Mouse (Mus musculus) embryo, embryonic 9.5 days (tissue): ENCODE data around the gene Scimp.

Source experiments
- DNase-seq: peaks from one replicate; pipeline ENCODE4 v3.0.0-alpha.2; 2017; ENCODE audit errors: extremely low spot score

Gene Scimp

DNA sequence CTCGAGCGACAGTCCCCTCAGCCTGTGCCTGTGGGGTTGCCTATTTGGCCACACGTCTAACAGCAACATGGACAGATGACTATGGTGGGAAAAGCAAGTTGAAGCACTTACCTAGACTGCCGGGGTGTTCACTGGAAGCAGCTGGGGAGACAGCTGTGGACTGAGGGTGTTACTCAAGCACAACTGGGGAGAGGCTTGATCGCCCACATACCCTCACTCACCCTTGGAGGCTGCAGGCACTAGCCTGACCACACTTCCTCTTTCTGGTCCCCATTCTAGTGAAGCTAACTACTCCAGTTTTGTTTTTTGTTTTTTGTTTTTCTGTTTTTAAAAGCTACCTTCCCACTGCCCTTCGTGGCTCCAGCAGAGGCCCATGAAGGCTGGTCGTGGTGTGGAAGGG, at the start of gene Scimp:
Scimp (minus strand) TSS at position 222 of the 400 bp plus-strand sequence.
- no peak for DNase-seq

DNA sequence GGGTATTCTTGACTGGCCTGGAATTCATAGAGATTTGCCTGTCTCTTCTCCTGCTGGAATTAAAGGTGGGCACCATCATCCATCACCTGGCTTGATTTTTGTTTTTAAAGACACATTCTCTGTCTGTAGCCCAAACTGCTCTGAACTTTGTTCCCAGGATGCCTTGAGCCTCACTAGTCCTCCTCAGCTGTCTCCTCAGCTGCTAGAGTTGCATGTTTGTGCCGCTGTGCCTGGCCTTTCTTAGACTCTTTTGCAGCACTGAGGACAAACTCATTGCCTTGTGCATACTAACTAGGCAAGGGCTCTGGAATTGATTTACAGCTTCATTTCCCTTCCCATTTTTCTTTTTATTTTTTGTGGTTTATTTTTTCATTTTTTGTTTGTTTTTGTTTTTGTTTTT, 48.0 kb upstream of the Scimp start:
- DNase-seq, result no peak

GRCm38 (mm10) chr11:70846029-70846428, 33.6 kb upstream of the Scimp start:
- no peak for DNase-seq

DNA sequence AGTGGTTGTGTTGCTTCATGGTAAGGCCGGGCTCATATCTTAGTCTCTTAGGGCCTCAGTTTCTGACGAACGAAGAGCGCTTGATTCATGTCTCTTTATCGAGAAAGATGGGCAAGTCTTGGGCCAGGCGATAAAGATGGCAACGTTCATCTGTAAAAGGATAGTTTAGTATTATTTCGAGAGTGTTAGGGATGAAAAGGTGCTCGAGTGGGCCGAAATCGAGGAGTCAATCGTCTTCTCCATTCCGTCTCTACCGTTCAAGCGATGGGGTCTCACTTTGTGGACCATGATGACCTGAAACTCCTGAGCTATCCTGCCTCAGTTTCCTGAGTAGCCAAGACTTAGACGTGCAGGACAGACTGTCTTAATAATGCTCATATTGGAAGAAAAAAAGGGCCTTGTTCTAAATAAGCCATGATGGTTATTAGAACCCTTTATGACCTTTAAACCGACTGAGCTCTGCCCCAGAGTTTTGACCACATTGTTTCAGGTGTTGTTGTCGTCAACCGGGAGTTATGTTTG, 33.1 kb upstream of the Scimp start:
- no peak for DNase-seq

DNA sequence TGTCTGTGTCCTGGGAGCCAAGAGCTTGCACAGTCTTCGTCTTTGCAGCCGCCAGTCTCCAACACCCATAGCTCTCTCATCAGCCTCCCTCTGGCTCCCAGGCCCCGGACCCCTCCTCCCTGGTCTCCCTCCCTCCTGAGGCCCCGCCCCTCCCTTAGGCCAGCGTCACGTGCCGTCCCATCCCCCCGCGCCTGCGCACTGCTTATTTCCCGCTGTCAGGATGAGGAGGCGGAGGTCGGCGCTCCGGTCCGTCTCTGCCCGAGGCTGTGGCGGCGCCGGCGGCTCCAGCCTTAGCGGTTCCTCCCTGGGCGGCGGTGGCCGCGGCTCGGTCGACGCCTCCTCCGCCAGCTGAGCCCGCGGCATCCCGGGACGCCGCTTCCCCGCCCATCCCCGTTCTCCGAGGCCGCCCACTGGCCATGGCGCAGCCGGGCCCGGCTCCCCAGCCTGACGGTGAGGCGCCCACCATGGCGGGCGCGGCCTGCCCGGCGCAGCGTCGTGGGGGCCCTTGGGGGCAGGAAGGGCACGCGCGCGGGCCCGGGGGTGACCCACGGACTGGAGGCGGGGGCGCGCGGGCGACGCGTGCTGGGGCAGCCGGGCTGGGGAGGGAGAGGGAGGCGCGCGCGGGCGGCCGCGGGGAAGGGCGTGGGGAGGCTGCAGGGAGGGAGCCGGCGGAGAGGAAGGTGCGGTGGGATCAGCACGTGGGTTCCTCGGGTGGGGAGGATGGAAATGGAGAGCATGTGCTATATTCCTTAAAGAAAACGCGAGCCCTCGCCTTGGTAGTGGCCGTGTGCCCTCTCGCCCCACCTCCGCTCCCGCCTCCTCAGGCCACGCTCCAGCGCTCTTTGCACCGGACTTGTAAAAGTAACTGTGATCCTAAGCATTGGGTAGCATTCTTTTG, 32.4 kb upstream of the Scimp start, which contains the start of gene Rabep1:
Rabep1 (plus strand) TSS at position 220 of the 898 bp plus-strand sequence.
- DNase-seq, result peak; percentile 99

- no peak for DNase-seq
These were observed 31.5 kb upstream of the Scimp start for GRCm38 (mm10) chr11:70843701-70844551.

GRCm38 (mm10) chr11:70842983-70843382, 30.6 kb upstream of the Scimp start:
- DNase-seq, result no peak

DNA sequence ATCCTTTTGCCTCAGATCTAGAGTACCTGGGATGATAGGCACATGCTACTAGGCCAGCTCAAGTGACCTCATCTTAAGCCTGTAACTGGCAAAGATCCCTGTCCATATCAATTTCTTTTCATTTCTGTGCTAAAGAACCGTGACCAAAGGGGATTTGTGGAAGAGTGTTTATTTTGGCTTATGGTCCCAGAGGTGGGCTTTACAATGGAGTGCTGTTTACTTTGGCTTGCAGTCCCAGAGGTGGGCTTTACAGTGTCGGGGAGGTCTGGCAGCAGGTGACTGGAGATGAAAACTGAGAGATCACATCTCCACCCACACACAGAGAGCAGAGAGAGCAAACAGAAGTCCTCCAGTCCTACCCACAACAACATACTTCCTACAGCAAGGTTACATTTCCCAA, 26.2 kb upstream of the Scimp start:
- DNase-seq, result no peak

GRCm38 (mm10) chr11:70837031-70837430, 24.6 kb upstream of the Scimp start:
- DNase-seq, result no peak

DNA sequence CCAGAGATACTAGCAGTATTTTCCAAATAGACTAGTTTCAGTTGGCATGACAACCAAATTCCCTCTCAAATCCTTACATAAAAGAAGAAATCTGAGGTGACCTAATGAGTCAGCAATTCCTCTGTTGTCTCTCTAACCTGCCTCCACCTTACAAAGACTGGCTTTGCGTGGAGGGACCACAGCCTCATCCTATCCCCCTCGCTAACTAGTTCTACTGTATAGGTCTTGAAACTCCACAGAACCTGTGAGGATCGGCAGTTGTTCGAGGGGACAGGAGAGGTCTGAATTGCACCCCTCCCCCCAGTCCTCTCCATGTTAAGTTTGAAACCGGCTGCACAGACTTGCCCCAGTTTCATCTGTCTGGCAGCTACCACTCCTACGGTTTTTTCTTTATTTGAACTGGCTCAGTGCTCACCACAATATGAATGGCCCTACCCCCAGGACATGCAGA, 23.0 kb upstream of the Scimp start:
- DNase-seq, result no peak

DNA sequence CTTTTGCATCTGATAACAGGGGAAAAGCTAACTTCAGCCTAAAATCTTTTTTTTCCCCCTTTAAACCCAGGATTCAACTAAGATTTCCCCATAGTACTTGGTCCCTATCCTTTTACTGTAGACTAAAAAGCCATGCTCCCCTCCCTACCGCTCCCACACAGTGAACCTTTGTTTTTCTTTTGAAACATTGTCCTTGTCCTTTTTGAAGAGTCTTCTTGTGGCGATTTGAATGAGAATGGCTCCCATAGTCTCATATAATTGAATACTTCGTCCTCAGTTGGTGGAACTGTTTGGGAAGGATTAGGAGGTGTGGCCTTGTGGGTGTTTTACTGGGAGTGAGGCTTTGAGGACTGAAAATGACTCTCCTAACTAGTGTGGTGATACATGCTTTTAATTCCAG, 21.4 kb upstream of the Scimp start:
- no peak for DNase-seq

- no peak for DNase-seq
These were observed 21.0 kb upstream of the Scimp start for GRCm38 (mm10) chr11:70833408-70833807.

GRCm38 (mm10) chr11:70831201-70831600, 18.8 kb upstream of the Scimp start:
- DNase-seq, result no peak

DNA sequence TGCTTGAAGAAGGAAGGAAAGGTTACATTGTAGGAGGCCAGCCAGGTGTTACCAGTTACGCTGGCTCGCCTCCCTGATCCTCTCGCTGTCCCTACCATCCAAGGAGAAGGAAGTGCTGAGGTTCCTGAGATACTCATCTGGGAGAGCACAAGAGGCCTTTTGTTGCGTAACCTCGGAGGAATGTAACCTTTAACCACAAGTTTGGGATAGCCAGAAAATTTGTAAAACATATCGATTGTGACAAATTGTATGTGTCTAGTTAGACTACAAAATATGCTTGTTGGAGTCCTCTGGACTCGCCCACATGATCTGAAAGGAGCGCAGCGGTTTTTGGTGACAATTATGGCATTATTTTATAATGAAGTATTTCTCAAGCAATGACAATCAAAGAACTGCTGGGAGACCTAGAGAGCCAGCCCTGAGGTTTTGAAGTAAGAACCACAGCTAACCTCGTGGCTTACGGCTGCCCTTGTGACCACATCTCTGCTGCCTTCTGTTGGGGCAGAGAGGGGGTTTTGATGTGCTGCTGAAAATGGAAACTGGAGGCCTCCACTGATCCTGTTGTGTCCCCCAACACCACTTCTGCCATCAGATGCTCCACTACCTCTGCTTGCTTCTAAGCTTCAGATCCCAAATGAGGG, 16.7 kb upstream of the Scimp start:
- DNase-seq, result no peak

DNA sequence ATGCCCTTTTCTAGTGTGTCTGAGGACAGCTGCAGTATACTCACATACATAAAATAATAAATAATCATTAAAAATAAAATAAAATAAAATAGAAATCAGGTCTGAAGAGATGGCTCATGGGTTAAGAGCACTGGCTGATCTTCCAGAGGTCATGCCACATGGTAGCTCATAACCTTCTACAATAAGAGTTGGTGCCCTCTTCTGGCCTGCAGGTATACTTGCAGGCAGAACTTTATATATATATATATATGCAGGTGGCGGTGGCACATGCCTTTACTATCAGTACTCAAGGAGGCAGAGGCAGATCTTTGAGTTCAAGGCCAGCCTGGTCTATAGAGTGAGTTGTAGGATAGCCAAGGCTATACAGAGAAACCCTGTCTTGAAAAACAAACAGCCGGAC, 13.8 kb upstream of the Scimp start:
- no peak for DNase-seq

DNA sequence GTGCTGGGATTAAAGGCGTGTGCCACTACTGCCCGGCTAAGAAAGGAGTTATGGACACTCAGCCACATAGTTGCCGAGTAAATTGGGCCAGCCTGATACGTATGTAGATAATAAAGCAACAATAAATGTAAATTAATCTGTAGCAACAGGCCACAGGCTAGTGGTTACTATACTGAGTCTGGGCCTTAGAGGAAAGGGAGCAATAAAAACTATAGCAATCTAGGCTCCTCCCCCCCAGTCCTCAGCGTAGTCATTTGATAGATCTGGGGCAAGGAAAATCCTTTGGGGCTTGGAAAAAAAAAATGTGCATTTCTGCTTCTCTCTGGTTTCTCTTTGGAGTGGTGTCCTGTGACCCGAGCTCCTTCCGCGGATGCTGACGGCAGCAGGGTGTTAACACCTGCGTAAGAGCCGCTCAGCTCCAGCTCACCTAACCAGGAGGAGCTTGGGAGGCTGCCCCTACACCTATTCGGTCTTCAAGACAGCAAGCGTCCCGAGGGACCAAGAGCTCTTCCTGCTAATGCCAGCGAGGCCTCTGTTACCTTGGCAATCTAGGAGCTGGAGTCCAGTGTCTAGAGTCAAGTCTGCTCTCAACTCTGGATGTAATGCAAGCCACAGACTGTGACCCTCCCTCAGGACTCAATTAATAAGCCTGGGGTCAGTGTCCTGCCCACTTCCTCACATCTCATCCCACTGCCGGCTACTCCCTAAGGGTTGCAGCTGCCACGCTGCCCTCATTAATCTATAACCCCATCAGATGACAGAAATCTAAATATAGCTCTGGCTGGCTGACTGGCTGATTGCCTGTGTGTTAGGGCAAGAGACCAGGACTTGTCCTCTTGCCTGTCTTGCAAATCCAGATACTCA, 9.6 kb upstream of the Scimp start:
- peak; percentile 14 for DNase-seq

GRCm38 (mm10) chr11:70820120-70820519, 7.7 kb upstream of the Scimp start:
- DNase-seq, result no peak

DNA sequence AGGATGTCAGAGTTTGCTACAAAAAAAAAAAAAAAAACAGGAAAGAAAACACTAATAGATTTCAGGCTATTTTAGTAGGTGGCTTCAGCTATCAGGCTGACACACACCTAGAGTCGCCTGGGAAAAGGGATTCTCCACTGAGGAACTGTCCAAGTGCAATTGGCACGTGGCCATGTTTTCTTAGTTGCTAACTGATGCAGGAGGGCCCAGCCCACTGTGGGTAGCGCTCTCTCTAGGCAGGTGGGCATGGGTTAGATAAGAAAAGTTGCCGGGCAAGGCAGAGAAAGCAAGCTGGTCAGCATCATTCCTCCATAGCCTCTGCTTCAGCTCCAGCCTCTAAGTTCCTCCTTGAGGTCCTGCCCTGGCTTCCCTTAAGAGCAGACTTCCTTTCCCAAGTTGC, 4.4 kb upstream of the Scimp start:
- DNase-seq, result no peak

GRCm38 (mm10) chr11:70815498-70816078, 3.2 kb upstream of the Scimp start:
- DNase-seq, result peak; percentile 69

GRCm38 (mm10) chr11:70815071-70815470, 2.7 kb upstream of the Scimp start:
- no peak for DNase-seq
